Mouse (Mus musculus): ENCODE data around the gene Lmo1.
"Not testable (repeated sequence)": the region's sequence is repeated elsewhere in the genome, so short reads cannot be mapped to it uniquely, and the experiment has no call there.

Lmo1 gene

DNA sequence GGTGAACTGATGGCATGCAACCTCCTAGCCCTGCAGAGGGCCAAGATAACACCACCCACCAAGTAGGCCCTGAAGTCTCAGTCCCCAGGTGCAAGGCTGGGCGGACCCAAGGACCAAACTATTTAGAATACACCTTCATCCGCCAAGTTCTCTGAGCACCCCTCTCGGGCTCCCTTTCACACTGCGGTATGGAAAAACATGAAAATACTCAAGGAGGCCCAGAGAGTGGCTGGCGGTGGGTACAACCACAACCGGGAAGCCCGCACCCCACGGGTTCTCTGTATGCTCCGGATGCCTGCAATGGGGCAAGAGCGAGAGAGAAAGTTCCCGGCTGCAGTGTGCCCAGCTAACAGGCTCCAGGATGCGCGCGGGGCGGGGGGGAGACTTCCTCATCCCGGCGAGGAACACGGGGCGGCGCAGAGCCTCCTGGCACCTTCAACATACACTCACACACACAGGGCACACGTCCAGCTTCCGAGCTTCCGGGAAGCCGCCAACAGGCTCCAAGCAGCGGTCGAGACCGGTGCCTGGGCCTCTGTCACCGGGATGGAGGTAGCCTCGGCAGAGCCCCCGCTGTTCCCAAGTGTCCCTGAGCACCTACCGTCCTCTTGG, 564 bp downstream of the Lmo1 start:
- in situ Hi-C loops (cut with MboI, MseI) = no loop called here

DNA sequence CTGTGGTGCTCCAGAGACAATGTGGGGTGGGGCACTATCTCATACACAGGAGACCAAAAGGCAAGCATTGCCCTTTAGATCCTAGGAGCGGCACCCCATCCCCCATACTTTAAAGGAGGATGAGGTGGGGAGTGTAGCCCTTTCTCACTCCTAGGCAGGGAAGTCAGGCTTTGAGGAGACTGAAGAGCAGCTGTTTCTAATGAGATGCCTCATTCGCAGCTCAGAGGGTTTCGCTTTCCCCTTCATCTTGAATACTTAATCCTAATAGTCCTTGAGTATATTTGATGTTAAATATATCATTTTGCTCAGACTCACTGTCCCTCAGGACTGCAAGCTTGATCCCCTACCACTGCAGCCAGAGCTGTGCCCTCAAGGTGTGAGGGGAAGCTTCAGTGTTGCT, 3.1 kb downstream of the Lmo1 start:
- in situ Hi-C loops (cut with MboI, MseI) = no loop called here

DNA sequence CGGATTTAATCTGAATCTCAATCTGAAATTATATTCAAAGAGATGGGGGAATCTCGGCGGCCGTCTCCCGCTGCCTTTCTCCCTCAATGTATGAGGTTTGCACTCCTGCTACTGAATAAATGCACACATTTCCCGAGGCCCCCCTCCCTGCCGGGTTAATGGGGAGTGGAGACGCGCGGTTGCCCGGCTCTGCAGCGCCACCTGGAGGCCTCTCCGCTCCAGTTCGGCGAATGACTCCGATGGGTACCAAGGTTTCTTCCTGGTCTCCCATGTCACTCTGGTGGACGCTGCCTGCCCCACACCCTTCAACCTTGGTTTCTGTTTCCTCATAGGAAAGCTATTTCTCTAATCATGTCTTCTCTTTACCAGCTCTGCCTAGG, 4.6 kb downstream of the Lmo1 start:
- in situ Hi-C loops (cut with MboI, MseI) = no loop called here

DNA sequence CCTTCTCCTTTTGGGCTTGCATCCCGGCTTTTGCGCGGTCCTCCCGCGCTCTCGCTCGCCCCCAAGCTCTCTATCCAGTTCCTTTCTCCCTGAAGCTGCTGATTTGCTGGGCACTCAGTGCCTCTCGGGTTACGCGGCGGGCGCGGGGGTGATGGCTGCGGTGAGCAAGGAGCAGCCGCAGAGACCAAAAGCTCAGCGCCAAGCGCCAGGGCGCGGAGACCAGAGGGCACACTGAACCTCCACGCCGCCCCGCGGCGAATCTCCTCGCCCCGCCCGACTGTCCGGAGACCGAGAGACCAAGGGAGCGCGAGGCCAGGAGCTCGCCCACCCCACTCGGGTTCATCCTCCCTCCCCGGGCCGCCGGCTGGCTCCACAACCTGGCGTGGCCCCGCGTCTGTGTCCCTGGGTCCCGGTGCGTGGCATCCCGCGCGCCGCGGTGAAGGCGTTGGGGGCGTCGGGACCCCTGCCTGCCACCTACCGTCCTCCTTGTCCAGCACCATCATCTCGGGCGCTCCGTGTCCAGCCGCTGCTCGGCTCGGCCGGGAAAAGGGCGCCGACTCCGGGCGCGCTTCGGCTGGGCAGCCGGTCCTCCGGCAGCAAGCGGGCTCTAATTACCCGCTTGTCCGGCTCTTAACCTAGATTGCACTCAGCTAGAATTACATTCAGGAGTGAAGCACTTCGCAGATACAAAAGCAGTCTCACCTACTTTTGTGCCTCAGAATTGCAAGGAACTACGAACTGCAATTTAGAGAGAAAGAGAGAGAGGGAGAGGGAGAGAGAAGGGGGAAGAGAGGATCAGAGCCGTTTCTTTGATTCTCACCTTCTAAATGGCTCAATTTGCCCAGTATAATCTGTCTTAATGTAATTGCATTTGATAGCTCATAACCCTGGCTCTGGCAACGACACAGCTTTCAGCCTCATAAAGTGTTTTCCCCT, 5.2 kb downstream of the Lmo1 start:
- in situ Hi-C loops (cut with MboI, MseI) = no loop called here

DNA sequence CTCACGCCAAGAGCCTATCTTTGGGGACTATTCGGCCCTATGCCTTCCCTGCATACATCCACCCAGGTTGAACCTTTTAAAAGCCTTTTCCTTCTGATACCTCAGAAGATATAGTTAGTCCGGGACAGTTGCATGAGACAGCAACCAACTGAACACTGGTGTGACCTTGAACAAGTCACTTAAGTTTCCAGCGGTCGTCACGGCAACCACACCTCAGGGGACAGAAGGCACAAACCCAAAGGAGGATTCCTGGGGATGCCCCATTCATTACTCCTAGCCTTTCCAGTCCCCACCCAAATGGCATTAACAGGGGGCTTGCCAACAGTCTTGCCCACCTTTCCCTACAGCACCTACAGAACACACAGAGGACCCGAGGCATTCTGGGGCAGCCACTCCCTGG, 6.3 kb downstream of the Lmo1 start:
- in situ Hi-C loops (cut with MboI, MseI) = no loop called here

DNA sequence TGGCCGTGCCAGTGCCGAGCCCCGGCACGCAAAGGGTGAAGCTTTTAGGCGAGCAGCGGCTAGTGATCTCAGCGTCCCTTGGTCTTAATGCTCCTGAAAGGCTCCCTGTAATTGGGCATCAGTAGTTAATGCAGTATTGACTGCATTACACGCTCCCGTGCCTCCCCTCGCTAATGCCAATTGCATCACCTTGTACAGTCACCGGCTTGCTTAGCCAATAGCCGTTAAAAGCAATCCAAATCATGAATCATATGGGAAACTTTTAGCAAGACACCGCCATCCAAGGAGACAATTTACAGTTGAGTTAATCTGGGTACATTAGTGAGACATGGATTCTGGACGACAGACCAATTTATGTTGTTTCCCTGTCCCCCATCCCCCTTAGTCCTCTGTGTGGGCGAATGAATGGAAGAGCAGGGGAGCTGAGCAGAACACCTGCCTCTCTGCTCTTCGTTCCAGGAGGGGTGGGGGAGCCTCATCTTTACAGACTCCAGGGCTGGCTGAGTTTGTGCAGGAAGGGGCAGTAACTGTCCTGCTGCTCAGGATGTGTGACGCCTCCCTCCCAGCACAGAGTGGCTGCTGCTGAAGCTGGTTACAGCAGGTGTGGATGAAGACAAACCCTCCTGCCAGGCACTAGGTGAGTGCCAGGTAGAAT, 8.9 kb downstream of the Lmo1 start:
- in situ Hi-C loops (cut with MboI, MseI) = no loop called here

DNA sequence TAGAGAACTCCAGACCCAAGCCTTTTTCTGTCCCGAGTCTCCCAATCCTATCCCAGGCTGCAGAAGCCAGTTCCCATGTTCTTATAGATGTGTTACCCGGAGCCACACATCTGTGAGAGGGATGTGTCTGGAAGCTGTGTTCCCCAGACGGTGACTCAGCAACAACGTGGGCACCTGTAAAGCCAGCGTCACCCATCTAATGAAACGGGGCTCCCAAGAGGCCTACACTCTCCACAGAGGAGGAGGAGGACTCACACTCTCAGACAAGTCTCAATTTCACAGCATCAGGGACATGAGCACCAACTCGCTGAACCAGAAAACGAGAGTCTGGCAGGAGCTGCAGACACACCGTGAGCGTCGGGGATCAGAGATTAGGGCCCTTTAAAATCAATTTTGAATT, 20.7 kb downstream of the Lmo1 start:
- in situ Hi-C loops (cut with MboI, MseI) = no loop called here

DNA sequence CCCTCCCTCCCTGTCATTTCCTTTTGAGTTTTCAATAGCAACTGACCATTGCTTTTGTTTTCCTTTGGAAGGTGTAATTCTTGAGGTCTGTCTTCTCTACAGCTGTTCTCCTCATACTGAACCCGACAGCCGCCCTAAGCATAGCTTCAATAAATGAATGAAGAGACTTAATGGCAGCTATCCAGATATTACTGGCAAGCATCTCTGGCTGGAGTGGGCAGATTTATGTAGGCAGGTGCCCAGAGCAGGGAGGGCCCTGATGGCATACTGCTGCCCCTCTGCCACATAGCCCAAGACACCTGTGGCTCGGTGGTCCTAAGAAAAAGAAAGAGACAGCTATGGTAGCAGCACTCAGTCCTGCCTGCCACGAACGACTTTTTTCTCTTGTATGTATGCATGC, 21.5 kb downstream of the Lmo1 start:
- in situ Hi-C loops (cut with MboI, MseI) = no loop called here

DNA sequence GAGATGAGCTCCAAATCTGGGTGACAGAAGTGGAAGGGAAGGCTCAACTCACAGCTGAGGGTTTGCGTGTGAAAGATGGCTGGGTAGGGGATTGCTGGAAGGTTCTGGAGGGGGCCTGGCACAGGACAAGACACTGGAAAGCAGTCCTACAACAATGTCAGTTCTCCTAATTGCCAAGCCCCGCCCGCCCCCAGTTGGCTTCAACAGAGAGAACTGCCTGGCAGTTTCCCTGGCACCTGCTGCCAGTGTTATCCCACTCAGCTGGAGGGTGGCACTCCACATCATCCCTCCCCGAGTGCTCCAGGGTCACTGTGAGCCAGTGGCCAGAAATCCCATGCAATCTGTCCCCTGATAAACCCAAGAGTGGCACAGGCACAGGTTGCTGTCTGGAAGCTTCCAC, 23.9 kb downstream of the Lmo1 start:
- in situ Hi-C loops (cut with MboI, MseI) = no loop called here

DNA sequence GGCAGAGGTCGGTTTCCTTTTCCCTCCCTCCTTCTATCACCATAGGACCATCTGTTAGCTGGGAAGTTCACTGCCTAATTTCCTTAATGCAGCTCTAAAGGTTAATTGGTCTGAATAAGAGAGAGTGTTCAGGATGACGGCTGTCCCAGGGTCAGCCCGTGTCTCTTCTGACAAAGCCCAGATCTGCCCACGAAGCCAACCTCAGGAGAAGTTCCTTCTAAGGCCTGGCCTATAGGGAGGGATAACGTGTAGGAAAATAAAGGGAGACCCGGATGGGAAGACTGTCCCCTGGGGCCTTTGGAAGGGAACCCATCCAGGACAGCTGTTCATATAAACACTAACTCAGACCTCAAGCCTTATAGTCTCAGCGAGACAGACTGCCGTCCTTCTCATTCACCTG, 29.8 kb downstream of the Lmo1 start:
- in situ Hi-C loops (cut with MboI, MseI) = no loop called here

DNA sequence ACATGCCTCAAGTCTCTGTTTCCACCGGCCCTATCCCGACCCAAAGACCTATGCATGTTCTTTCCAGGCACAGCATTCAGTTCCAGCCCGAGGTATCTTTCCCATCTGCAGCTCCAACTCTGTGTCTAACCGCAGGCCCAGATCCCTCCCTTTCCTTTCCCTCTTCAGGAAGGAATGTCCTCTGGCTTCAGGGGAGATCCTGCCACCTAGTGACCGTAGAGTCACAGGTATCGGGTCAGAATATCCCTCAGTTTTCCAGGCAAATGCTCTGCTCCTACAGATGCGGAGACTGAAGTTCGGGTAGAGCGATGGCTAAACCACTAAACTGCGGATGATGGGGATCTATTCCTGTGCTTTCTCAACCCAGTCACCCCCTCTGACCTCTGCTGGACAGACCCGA, 30.3 kb downstream of the Lmo1 start:
- in situ Hi-C loops (cut with MboI, MseI) = loop anchor here (5.0 kb wide), 1 partner anchor 278 kb away; no protein-coding TSS in a partner anchor

DNA sequence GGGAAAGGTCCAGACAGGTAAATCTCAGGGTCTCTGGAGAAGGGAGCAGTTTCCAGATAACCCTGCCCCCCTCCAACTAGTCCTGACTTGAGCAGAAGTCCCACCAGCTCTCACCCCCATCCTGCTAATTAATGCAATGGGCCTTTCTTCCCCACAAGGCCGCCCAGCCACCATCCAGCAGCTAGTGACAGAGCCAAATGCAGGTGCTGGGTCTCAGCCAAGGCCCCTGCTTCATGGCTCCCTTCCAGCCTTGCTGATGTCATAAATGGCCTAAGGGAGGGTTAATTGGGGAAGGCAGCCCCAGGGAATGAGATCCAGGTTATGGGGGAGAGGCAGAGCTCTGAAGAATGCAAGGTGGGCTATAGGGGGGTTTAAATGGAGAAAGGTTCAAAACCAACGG, 32.4 kb downstream of the Lmo1 start:
- in situ Hi-C loops (cut with MboI, MseI) = loop anchor here (5.0 kb wide), 1 partner anchor 280 kb away; no protein-coding TSS in a partner anchor

DNA sequence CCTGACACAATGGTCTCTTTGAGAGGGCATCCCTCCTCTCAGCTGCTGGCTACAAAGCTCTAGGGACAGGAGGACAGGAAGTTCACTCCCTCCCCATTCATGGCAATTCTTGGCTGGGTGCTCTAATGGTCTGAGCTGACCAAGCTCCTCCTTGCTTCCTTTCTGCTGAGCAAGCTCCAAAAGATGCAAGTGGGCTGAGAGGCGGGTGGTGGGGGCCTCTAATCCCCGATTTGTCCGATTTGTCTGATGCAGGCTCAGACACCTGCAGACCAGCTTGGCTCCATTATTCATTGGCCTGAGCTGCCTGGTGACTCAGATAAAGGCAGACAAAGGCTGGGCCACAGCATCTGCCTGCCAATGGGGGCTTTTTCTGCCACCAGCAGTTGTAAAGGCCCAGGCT, 33.3 kb downstream of the Lmo1 start:
- in situ Hi-C loops (cut with MboI, MseI) = loop anchor here (5.0 kb wide), 1 partner anchor 281 kb away; no protein-coding TSS in a partner anchor

DNA sequence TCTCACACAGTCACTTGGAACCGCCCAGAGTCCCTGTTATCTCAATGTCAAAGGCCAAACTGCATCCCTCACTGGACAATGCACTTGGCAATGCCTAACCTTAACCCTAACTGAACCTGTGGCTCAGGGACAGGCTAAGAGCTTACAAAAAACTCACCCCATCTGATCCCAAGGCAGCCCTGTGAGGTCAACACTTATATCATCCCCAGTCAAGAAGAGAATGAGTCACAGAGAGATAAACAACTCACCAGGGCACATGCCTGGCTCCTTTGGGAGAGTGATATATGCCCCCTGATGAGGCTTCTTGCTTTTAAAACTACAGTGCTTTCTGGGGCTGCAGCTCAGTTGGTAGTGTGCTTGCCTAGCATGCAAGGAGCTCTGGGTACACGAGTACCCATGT, 34.0 kb downstream of the Lmo1 start:
- in situ Hi-C loops (cut with MboI, MseI) = loop anchor here (5.0 kb wide), 1 partner anchor 281 kb away; no protein-coding TSS in a partner anchor

DNA sequence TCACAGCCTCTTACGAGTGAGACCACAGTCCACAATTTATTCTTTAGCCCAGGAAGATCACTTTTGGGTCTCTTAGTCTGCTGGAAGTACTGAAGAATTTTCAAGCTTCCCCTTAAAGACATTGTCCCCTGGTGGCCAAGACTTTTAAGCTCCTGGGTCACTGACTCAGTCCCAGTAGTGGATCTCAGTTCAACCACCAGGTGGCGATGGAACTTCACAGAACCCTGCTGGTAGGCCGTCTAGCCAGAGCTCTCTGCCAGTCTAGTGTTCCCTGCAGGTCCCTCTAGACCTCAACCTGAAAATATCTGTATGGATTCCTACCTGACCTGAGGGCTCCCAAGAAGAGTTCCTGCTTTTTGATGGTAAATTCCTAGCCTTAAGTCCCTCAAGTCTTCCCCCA, 35.6 kb downstream of the Lmo1 start:
- in situ Hi-C loops (cut with MboI, MseI) = loop anchor here (5.0 kb wide), 1 partner anchor 93 kb away; no protein-coding TSS in a partner anchor

DNA sequence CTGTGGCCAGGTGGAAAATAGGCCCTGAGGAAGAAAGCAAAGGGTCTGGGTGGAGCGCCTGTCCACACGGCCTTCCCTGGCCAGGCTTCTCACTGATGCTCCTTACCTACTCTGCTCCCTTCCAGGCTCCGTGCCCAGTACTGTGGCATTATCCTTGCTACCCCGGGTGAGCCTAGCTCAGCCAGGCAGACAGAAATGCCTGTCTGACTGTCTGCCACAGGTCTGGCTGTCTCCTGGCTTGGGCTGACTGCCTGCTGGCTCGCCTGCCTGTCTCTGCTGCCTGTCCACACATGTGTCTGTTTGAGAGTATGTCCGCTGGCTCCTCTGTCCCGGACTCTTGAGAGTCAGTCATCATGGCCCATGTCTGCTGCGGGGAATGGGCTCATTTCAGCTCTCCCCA, 37.6 kb downstream of the Lmo1 start:
- in situ Hi-C loops (cut with MboI, MseI) = loop anchor here (5.0 kb wide), 1 partner anchor 95 kb away; no protein-coding TSS in a partner anchor

DNA sequence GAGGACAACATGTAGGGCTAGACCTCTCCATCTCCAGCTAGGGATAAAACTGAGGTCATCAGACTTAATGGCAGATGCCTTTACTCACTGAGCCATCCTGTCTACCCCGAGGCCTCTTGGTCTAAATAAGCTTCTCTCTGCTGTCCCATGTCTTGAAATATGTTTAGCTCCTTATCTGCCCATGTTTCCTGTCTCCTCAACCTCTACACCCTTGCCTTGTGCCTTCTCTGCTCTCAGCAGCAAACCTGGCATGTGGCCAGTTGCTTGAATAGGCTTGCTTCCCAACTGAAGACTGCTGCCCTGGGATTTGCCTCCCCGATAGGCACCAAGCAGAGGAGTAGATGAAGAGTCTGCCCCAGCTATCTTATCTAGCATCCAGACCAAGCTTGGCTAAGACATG, 43.4 kb downstream of the Lmo1 start:
- in situ Hi-C loops (cut with MboI, MseI) = no loop called here

DNA sequence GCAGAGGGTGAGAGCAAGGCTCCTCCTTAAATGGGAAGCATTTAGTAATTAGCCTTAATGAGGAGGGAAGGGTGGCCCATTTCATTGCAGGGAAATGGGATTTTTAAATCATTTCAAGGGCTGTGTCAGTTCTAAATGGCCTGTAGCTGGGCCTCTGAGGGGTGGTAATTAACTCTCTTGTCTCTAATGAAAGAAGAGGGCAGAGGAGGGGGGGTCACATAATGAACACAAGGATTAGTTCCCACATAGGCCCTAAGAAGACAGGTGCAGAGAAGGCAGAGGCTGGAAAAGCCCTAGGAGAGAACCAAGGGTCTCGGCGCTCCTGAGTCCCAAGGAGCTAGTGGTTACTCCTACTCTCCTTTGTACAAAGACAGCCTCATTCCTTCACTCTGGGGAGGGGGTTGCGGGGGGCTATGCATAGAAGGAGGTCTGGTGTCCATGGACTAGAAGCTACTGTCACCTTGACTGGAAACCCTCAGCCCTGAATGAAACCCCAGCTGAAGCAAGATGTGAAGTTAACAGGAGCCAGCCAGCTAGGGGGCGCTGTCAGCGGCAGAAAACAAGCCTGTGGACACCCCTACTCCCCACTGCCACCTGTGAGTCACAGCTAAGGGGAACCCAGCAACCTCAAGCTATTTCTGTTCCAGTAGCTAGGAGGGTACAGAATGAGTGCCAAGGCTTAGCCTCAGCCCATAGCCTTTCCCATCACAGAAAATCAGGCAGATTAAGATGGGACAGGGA, 44.9 kb downstream of the Lmo1 start:
- in situ Hi-C loops (cut with MboI, MseI) = no loop called here

DNA sequence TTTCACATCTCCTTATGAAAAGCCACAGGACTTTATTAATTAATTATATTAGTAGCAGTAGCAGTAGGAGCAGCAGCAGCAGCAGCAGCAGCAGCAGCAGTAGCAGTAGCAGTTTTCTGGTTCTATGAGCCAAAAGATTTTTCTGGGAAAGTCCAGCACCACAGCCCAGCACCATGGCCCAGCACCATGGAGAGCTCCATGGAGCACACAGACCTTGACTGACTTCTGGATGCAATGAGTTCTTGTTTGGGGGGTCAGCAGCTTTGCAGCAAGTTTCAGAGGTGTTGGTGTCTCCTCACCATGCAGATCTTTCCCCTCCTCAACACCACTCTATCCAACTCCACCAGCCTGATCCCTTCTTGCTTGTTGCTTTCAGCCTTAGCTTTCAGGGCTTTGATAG, 45.6 kb downstream of the Lmo1 start:
- in situ Hi-C loops (cut with MboI, MseI) = no loop called here

DNA sequence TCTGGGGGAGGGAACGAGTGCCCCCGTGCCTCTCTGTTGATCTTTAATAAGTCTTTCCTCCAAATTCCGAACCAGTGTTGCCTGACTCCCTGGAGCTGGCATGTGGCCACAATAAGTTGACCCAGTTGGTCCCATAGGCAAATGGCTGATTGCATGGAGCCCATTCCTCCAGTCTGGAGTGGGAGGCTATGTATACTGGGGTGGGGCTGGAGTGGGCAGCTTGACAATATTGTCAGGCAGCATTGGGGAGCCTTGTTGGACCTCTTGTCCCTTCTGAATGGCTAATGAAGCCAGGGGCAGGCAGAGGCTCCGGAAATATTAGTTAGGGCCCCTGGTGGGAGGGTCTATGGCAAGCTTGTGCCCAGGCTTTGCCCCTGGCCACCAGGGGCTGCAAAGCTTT, 59.1 kb downstream of the Lmo1 start:
- in situ Hi-C loops (cut with MboI, MseI) = no loop called here

DNA sequence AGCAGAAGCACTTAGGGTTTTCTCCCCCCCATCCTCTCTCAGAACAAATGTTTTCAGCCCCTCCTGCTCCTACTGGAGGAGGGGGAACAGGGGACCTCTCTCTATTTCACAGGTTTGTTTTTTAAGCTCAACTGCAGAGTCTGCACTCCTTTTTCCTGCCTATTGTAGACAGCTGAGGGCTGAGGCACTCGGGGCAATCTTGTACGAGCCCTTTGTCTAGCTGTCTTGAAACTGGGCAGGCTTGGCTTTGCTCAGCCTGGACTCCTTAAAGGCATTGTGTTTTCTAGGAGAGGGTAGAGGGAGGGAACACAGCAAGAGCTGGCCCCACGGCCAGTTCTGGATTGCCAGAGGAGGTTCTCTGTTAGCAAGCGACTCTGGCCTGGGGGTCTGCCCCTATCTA, 59.5 kb downstream of the Lmo1 start:
- in situ Hi-C loops (cut with MboI, MseI) = not testable (repeated sequence)

DNA sequence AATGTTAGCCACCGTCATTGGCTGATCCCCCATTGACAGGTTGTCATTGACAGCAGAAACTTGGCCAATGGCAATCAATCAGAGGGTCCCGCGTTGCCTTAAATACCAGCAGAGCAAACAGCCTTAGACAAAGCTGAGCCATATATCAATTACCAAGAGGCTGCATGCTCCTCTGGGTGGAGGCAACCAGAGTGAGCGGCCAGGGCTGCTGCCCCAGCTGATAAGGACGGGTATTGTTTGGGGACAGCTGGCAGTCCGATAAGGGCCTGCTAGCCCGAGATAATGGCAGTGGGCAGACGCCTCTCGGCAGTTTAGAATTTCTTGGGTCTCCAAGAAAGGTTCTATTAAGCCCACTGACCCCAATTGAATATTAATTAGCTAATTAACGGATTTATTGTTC, 60.1 kb downstream of the Lmo1 start:
- in situ Hi-C loops (cut with MboI, MseI) = no loop called here
